Mouse (Mus musculus): ENCODE data around the gene Wwtr1. TPM values are rescaled to one million over a fixed set of nuclear protein-coding genes. Genes with fewer than 3 reads are reported as not detected.

Wwtr1 gene
- total RNA-seq (2014; fragmentation: Nextera tagmentation) (not detected in 2 replicates), total RNA-seq (2017) (0.05 and 0.06 TPM in 2 replicates), polyA plus RNA-seq (2012) (not detected in 2 replicates)

- Histone ChIP-seq H3K4me1 (ENCODE audit: insufficient read depth, low read depth, low read length) (no peaks in the 10 kb centered on the region), H3K9me3 (replicated peaks) (peaks cover 27% of the 10 kb centered on the region), H3K4me3 (ENCODE audit: low read depth, low read length) (no peak within 1 kb of the TSS; the same call in 1 of the 2 replicates), H3K27me3 (ENCODE audit: insufficient read depth, low read length) (no peaks in the 10 kb centered on the region; the same call in 1 of the 2 replicates), H3K36me3 (replicated peaks) (no peaks in the 10 kb centered on the region)
- ATAC-seq (ENCODE audit: extremely low read depth, insufficient number of reproducible peaks, low FRiP score, poor library complexity, severe bottlenecking), result no peak
- no peak for TF ChIP-seq TAL1 (conservative IDR thresholded peaks at IDR 0.05; ENCODE audit: low read depth, low read length)
- DNase-seq (ENCODE audit: low spot score), result no peak
These were observed at the start of gene Wwtr1 for GRCm38 (mm10) chr3:57575660-57576055. Wwtr1 (minus strand) TSS chr3:57575910.

DNA sequence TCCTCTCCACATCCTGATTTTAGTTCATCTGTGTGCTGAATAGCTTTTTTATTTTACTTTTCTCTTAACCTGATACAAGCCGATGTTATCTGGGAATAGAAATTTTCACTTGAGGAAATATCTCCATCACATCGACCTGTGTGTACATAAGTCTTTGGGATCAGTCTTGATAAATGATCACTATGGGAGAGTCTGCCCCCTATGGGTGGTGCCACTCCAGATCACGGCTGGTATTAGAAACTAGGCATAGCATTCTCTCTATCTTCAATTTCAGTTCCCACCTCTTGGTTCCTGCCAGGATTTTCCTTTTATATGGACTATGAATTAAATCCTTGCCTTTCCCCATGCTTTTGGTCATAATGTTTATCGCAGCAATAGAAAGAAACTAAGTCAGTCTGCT, 44.0 kb upstream of the Wwtr1 start:
- Histone ChIP-seq H3K27me3 (ENCODE audit: insufficient read depth, low read length) (no peaks in the 10 kb centered on the region), H3K9me3 (replicated peaks) (no peaks in the 10 kb centered on the region), H3K36me3 (replicated peaks) (no peaks in the 10 kb centered on the region), H3K4me3 (ENCODE audit: low read depth, low read length) (no peak overlapping the region), H3K4me1 (ENCODE audit: insufficient read depth, low read depth, low read length) (no peaks in the 10 kb centered on the region)
- DNase-seq (ENCODE audit: low spot score) (no peak), ATAC-seq (ENCODE audit: extremely low read depth, insufficient number of reproducible peaks, low FRiP score, poor library complexity, severe bottlenecking) (no peak)
- TF ChIP-seq POLR2AphosphoS5 (IDR thresholded peaks at IDR 0.05; ENCODE audit: insufficient replicate concordance, low read depth, low read length) (no peak), GATA1 (IDR thresholded peaks at IDR 0.05; ENCODE audit: borderline replicate concordance, low read length) (no peak), CTCF (IDR thresholded peaks at IDR 0.05; ENCODE audit: low read depth, low read length) (no peak), GATA2 (IDR thresholded peaks at IDR 0.05; ENCODE audit: borderline replicate concordance, low read depth, low read length) (no peak), TAL1 (conservative IDR thresholded peaks at IDR 0.05; ENCODE audit: low read depth, low read length) (no peak)

DNA sequence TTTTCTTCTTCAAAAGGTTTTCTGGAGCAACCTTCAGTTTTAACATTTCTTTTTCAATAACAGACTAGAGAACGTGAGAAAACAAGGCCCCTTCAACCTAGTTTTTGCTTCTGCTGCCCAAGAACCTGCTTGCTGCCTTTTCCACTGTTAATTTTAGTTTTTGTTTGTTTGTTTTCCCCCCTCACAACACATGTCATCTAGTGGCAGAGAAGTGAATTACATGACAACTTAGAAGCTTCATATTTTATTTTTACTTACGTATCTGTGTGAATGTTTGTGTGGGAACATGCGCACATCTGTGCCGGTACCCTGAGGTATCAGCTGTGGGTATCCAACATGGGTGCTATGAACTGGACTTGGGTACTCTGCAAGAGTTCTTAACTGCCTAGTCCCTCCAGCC, 39.9 kb upstream of the Wwtr1 start:
- DNase-seq (ENCODE audit: low spot score), result no peak
- Histone ChIP-seq H3K27me3 (ENCODE audit: insufficient read depth, low read length) (no peaks in the 10 kb centered on the region), H3K4me3 (ENCODE audit: low read depth, low read length) (no peak overlapping the region), H3K4me1 (ENCODE audit: insufficient read depth, low read depth, low read length) (no peaks in the 10 kb centered on the region), H3K36me3 (replicated peaks) (no peaks in the 10 kb centered on the region), H3K9me3 (replicated peaks) (no peaks in the 10 kb centered on the region)
- TF ChIP-seq GATA2 (IDR thresholded peaks at IDR 0.05; ENCODE audit: borderline replicate concordance, low read depth, low read length), result no peak
- TF ChIP-seq TAL1 (conservative IDR thresholded peaks at IDR 0.05; ENCODE audit: low read depth, low read length), result no peak
- TF ChIP-seq GATA1 (IDR thresholded peaks at IDR 0.05; ENCODE audit: borderline replicate concordance, low read length), result no peak
- TF ChIP-seq POLR2AphosphoS5 (IDR thresholded peaks at IDR 0.05; ENCODE audit: insufficient replicate concordance, low read depth, low read length), result no peak
- no peak for TF ChIP-seq CTCF (IDR thresholded peaks at IDR 0.05; ENCODE audit: low read depth, low read length)
- no peak for ATAC-seq (ENCODE audit: extremely low read depth, insufficient number of reproducible peaks, low FRiP score, poor library complexity, severe bottlenecking)

DNA sequence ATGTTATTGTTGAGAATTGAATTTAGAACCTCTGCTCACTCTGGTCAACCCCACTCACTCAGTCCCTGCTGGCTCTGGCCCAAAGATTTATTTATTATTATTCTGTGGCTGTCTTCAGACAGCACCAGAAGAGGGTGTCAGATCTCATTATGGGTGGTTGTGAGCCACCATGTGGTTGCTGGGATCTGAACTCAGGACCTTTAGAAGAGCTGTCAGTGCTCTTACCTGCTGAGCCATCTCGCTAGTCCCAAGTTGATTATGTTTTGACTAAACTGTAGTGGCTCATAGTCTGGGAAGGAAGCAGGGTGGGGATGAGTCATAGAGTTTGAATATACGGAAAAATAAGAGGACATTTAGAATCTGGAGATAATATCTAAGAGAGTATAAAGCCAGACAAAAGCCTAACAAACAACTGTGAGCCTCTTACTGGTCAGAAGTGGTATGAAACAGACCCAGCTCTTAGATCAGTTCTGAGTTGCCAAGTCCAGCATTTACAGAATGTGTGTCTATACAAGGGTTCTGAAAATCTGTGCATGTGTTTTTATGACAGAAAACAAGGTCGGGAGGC, 36.8 kb upstream of the Wwtr1 start:
- DNase-seq (ENCODE audit: low spot score), result no peak
- H3K27me3 ChIP-seq (ENCODE audit: insufficient read depth, low read length), result no peaks in the 10 kb centered on the region
- no peak for ATAC-seq (ENCODE audit: extremely low read depth, insufficient number of reproducible peaks, low FRiP score, poor library complexity, severe bottlenecking)
- no peaks in the 10 kb centered on the region for H3K9me3 ChIP-seq (replicated peaks)
- H3K4me3 ChIP-seq (ENCODE audit: low read depth, low read length), result no peak overlapping the region
- no peak for TF ChIP-seq CTCF (IDR thresholded peaks at IDR 0.05; ENCODE audit: low read depth, low read length)
- TF ChIP-seq POLR2AphosphoS5 (IDR thresholded peaks at IDR 0.05; ENCODE audit: insufficient replicate concordance, low read depth, low read length), result no peak
- TF ChIP-seq TAL1 (conservative IDR thresholded peaks at IDR 0.05; ENCODE audit: low read depth, low read length), result no peak
- no peak for TF ChIP-seq GATA1 (IDR thresholded peaks at IDR 0.05; ENCODE audit: borderline replicate concordance, low read length)
- no peak for TF ChIP-seq GATA2 (IDR thresholded peaks at IDR 0.05; ENCODE audit: borderline replicate concordance, low read depth, low read length)
- no peaks in the 10 kb centered on the region for H3K36me3 ChIP-seq (replicated peaks)
- H3K4me1 ChIP-seq (ENCODE audit: insufficient read depth, low read depth, low read length), result no peaks in the 10 kb centered on the region

- no peak for TF ChIP-seq POLR2AphosphoS5 (IDR thresholded peaks at IDR 0.05; ENCODE audit: insufficient replicate concordance, low read depth, low read length)
- TF ChIP-seq CTCF (IDR thresholded peaks at IDR 0.05; ENCODE audit: low read depth, low read length), result no peak
- TF ChIP-seq GATA2 (IDR thresholded peaks at IDR 0.05; ENCODE audit: borderline replicate concordance, low read depth, low read length), result no peak
- no peak for TF ChIP-seq TAL1 (conservative IDR thresholded peaks at IDR 0.05; ENCODE audit: low read depth, low read length)
- no peak for TF ChIP-seq GATA1 (IDR thresholded peaks at IDR 0.05; ENCODE audit: borderline replicate concordance, low read length)
- no peak for ATAC-seq (ENCODE audit: extremely low read depth, insufficient number of reproducible peaks, low FRiP score, poor library complexity, severe bottlenecking)
- no peaks in the 10 kb centered on the region for H3K4me1 ChIP-seq (ENCODE audit: insufficient read depth, low read depth, low read length)
- H3K9me3 ChIP-seq (replicated peaks), result no peaks in the 10 kb centered on the region
- no peaks in the 10 kb centered on the region for H3K36me3 ChIP-seq (replicated peaks)
- DNase-seq (ENCODE audit: low spot score), result no peak
- no peak overlapping the region for H3K4me3 ChIP-seq (ENCODE audit: low read depth, low read length)
- H3K27me3 ChIP-seq (ENCODE audit: insufficient read depth, low read length), result no peaks in the 10 kb centered on the region
These were observed 36.1 kb upstream of the Wwtr1 start for GRCm38 (mm10) chr3:57611776-57612175.

DNA sequence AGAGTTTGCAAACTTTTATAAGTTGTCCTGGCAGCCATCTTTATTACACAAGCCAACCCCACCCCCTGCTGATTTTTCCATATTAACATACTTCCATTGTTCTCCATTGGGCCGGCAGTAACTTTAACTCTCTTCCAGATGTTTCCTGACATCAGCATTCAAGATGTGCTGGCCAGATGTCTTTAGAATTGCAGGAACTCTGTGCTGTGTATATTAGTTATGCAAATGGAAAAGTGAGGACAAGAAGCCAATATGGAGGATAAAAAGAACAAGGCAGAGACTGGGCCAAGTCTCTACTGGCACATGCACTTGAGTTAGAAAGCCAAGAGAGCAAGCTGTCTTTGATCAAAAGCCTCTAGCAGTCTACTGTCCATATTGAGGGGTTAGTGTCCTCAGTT, 28.9 kb upstream of the Wwtr1 start:
- TF ChIP-seq CTCF (IDR thresholded peaks at IDR 0.05; ENCODE audit: low read depth, low read length) (no peak), POLR2AphosphoS5 (IDR thresholded peaks at IDR 0.05; ENCODE audit: insufficient replicate concordance, low read depth, low read length) (no peak), GATA1 (IDR thresholded peaks at IDR 0.05; ENCODE audit: borderline replicate concordance, low read length) (no peak), TAL1 (conservative IDR thresholded peaks at IDR 0.05; ENCODE audit: low read depth, low read length) (no peak), GATA2 (IDR thresholded peaks at IDR 0.05; ENCODE audit: borderline replicate concordance, low read depth, low read length) (no peak)
- DNase-seq (ENCODE audit: low spot score) (no peak), ATAC-seq (ENCODE audit: extremely low read depth, insufficient number of reproducible peaks, low FRiP score, poor library complexity, severe bottlenecking) (no peak)
- H3K9me3 ChIP-seq (replicated peaks), result no peaks in the 10 kb centered on the region
- H3K4me3 ChIP-seq (ENCODE audit: low read depth, low read length), result no peak overlapping the region
- H3K27me3 ChIP-seq (ENCODE audit: insufficient read depth, low read length), result no peaks in the 10 kb centered on the region
- no peaks in the 10 kb centered on the region for H3K4me1 ChIP-seq (ENCODE audit: insufficient read depth, low read depth, low read length)
- H3K36me3 ChIP-seq (replicated peaks), result no peaks in the 10 kb centered on the region
